36 mouse cellular contexts compared by ENCODE assay signal in genomic region chr5:65466911-65467310, GRCm38 (mm10). TPM values are rescaled to one million over a fixed set of nuclear protein-coding genes. Genes with fewer than 3 reads are reported as not detected.
DNase-seq lines count a peak whose midpoint lies in the region; ATAC-seq and TF ChIP-seq lines count a peak whose summit lies in the region.
"Had no signal": no experiment of that assay in that cellular context is flagged by ENCODE, and none has a peak within 500 bp of the region (broad histone marks: within the 10 kb centered on the region; RNA-seq: fewer than 3 reads in every experiment).

No protein-coding gene starts in this region.

- 63% methylated on average over 3 of the region's 3 CpGs for WGBS in embryonic facial prominence, embryonic 11.5 days
- WGBS in embryonic facial prominence, embryonic 10.5 days = 63% methylated on average over 3 of the region's 3 CpGs
- 57% methylated on average over 3 of the region's 3 CpGs for WGBS in intestine, embryonic 16.5 days

- H3K27me3 ChIP-seq in embryonic facial prominence, embryonic 11.5 days (ENCODE audit: control insufficient read depth, insufficient read depth, low read length) = no peaks in the 10 kb centered on the region
- H3K27me3 ChIP-seq in embryonic facial prominence, embryonic 10.5 days (replicated peaks; ENCODE audit: low read depth, poor library complexity, severe bottlenecking) = no peaks in the 10 kb centered on the region
- H3K27me3 ChIP-seq in G1E (ENCODE audit: insufficient read depth, low read length) = no peaks in the 10 kb centered on the region
- H3K27me3 ChIP-seq in intestine, embryonic 16.5 days (replicated peaks; ENCODE audit: control insufficient read depth, insufficient read depth, low read length) = no peaks in the 10 kb centered on the region
- H3K27me3 ChIP-seq: embryonic facial prominence, embryonic 12.5 days; forebrain, embryonic 12.5 days; heart, embryonic 13.5 days; hindbrain, embryonic 13.5 days; midbrain, embryonic 12.5 days; neural tube, embryonic 12.5 days had no signal

- no peak overlapping the region for H3K27ac ChIP-seq in embryonic facial prominence, embryonic 11.5 days (replicated peaks; ENCODE audit: low read depth, low read length)
- H3K27ac ChIP-seq in embryonic facial prominence, embryonic 10.5 days (replicated peaks) = no peak overlapping the region
- H3K27ac ChIP-seq in intestine, embryonic 16.5 days (ENCODE audit: low read length) = no peak overlapping the region
- H3K27ac ChIP-seq: embryonic facial prominence, embryonic 12.5 days; forebrain, embryonic 12.5 days; heart, adult 2 months; heart, embryonic 13.5 days; hindbrain, embryonic 13.5 days; left cerebral cortex, adult 2 months; limb, embryonic 10.5 days; midbrain, embryonic 12.5 days; neural tube, embryonic 12.5 days had no signal

- H3K4me2 ChIP-seq in embryonic facial prominence, embryonic 11.5 days (ENCODE audit: low read depth, low read length) = no peak overlapping the region
- no peak overlapping the region for H3K4me2 ChIP-seq in intestine, embryonic 16.5 days (ENCODE audit: low read depth, low read length)
- H3K4me2 ChIP-seq: embryonic facial prominence, embryonic 12.5 days; forebrain, embryonic 12.5 days; heart, embryonic 13.5 days; hindbrain, embryonic 13.5 days; midbrain, embryonic 12.5 days; neural tube, embryonic 12.5 days had no signal

- no peak overlapping the region for H3K9ac ChIP-seq in embryonic facial prominence, embryonic 11.5 days (replicated peaks; ENCODE audit: low read length)
- H3K9ac ChIP-seq in intestine, embryonic 16.5 days (ENCODE audit: low read depth, low read length) = no peak overlapping the region
- H3K9ac ChIP-seq: embryonic facial prominence, embryonic 12.5 days; forebrain, embryonic 12.5 days; heart, embryonic 13.5 days; hindbrain, embryonic 13.5 days; midbrain, embryonic 12.5 days; neural tube, embryonic 12.5 days had no signal

- no peak for ATAC-seq in embryonic facial prominence, embryonic 11.5 days (replicated peaks; ENCODE audit: insufficient number of reproducible peaks, low FRiP score, low TSS enrichment, low read depth)
- ATAC-seq in G1E (ENCODE audit: extremely low read depth, insufficient number of reproducible peaks, low FRiP score, poor library complexity, severe bottlenecking) = no peak
- ATAC-seq in intestine, embryonic 16.5 days = no peak
- ATAC-seq: inflammation-experienced regulatory T-cells, adult 6 months had no signal

- H3K4me1 ChIP-seq in embryonic facial prominence, embryonic 11.5 days (ENCODE audit: control insufficient read depth, insufficient read depth, low read length) = no peaks in the 10 kb centered on the region
- no peaks in the 10 kb centered on the region for H3K4me1 ChIP-seq in embryonic facial prominence, embryonic 10.5 days
- no peaks in the 10 kb centered on the region for H3K4me1 ChIP-seq in G1E (ENCODE audit: insufficient read depth, low read depth, low read length)
- H3K4me1 ChIP-seq in intestine, embryonic 16.5 days (ENCODE audit: control insufficient read depth, insufficient read depth, low read length) = no peaks in the 10 kb centered on the region
- H3K4me1 ChIP-seq: embryonic facial prominence, embryonic 12.5 days; forebrain, embryonic 12.5 days; hindbrain, embryonic 13.5 days; limb, embryonic 10.5 days; midbrain, embryonic 12.5 days; neural tube, embryonic 12.5 days had no signal

- no peaks in the 10 kb centered on the region for H3K9me3 ChIP-seq in embryonic facial prominence, embryonic 11.5 days (replicated peaks; ENCODE audit: control insufficient read depth, low read length)
- H3K9me3 ChIP-seq in embryonic facial prominence, embryonic 10.5 days = no peaks in the 10 kb centered on the region
- H3K9me3 ChIP-seq in G1E (replicated peaks) = no peaks in the 10 kb centered on the region
- 0 out of 2 replicates have a peak, but pooled peaks cover 3% of the 10 kb centered on the region for H3K9me3 ChIP-seq in intestine, embryonic 16.5 days (ENCODE audit: control insufficient read depth, low read length)
- H3K9me3 ChIP-seq: embryonic facial prominence, embryonic 12.5 days; forebrain, embryonic 12.5 days; heart, embryonic 13.5 days; hindbrain, embryonic 13.5 days; limb, embryonic 10.5 days; midbrain, embryonic 12.5 days; neural tube, embryonic 12.5 days had no signal

- TF ChIP-seq CTCF in G1E (IDR thresholded peaks at IDR 0.05; ENCODE audit: low read depth, low read length) = no peak

- peak; percentile 28 for DNase-seq in embryonic facial prominence, embryonic 11.5 days (ENCODE audit: low spot score)
- DNase-seq in embryonic facial prominence, embryonic 10.5 days (ENCODE audit: low spot score) = no peak
- DNase-seq in G1E (ENCODE audit: low spot score) = peak; percentile 8
- peak; percentile 29 for DNase-seq in embryo, embryonic 10.5 days (ENCODE audit: low spot score)
- DNase-seq in yolk sac, embryonic 10.5 days (ENCODE audit: low spot score) = peak; percentile 35
- DNase-seq in natural killer cell, adult 2 months (ENCODE audit: low spot score in 2 of 2) = no peak
- no peak for DNase-seq in spleen, postnatal 10 days (ENCODE audit: low spot score in 2 of 2)
- DNase-seq: adrenal gland, postnatal 10 days; cerebellum, adult 2 months; cerebellum, postnatal 25 days; gastrocnemius, postnatal 25 days; heart, adult 2 months; kidney, adult 8-10 months; kidney, postnatal 10 days; lung, postnatal 10 days; retina, postnatal 1 day; right cerebral cortex, postnatal 4 days; thymus, adult 18-20 months; thymus, postnatal 4 days had no signal

- no peaks in the 10 kb centered on the region; the same call in 1 of the 2 replicates for H3K36me3 ChIP-seq in embryonic facial prominence, embryonic 11.5 days (replicated peaks; ENCODE audit: control insufficient read depth, insufficient read depth, low read depth, low read length)
- peaks cover 26% of the 10 kb centered on the region for H3K36me3 ChIP-seq in embryonic facial prominence, embryonic 10.5 days (replicated peaks)
- H3K36me3 ChIP-seq in G1E (replicated peaks) = peaks cover 23% of the 10 kb centered on the region
- H3K36me3 ChIP-seq in intestine, embryonic 16.5 days (ENCODE audit: control insufficient read depth, insufficient read depth, low read length) = peaks cover 7% of the 10 kb centered on the region; the same call in 1 of the 2 replicates

- H3K4me3 ChIP-seq in embryonic facial prominence, embryonic 11.5 days (ENCODE audit: low read depth, low read length) = no peak overlapping the region
- no peak overlapping the region for H3K4me3 ChIP-seq in embryonic facial prominence, embryonic 10.5 days
- H3K4me3 ChIP-seq in G1E (ENCODE audit: low read depth, low read length) = no peak overlapping the region
- H3K4me3 ChIP-seq in intestine, embryonic 16.5 days (ENCODE audit: low read length) = no peak overlapping the region
- H3K4me3 ChIP-seq: embryonic facial prominence, embryonic 12.5 days; erythroblast, embryonic 14.5 days; forebrain, embryonic 12.5 days; heart, adult 2 months; heart, embryonic 13.5 days; hindbrain, embryonic 13.5 days; left cerebral cortex, adult 2 months; limb, embryonic 10.5 days; midbrain, embryonic 12.5 days; neural tube, embryonic 12.5 days had no signal

RNA-seq across cellular contexts. Expression of gene Gm43552, which starts 25.7 kb away (rescaled TPM):
- polyA plus RNA-seq in embryonic facial prominence, embryonic 11.5 days (2014; fragmentation: Nextera tagmentation; extraction: Ambion mirVana) = not detected in 2 replicates
- polyA plus RNA-seq in embryonic facial prominence, embryonic 10.5 days (2016; fragmentation: Nextera tagmentation; extraction: Ambion mirVana) = not detected in 2 replicates
- not detected in 2 replicates for total RNA-seq in G1E (2014; fragmentation: Nextera tagmentation)
- not detected in 2 replicates for total RNA-seq in G1E (2017)
- 11.5 and 17.8 TPM in 2 replicates for polyA plus RNA-seq in G1E (2012)
- polyA plus RNA-seq in intestine, embryonic 16.5 days (2015; fragmentation: Nextera tagmentation; extraction: Ambion mirVana) = not detected in 2 replicates
- total RNA-seq: adrenal gland, postnatal 10 days; heart, adult 2 months; heart, postnatal 25 days; layer of hippocampus, postnatal 10 days; left cerebral cortex, adult 2 months; liver, adult 2 months; monocyte, adult 5-6 weeks had no signal
- polyA plus RNA-seq: cerebellum, adult 2 months; embryonic facial prominence, embryonic 12.5 days; erythroblast, embryonic 14.5 days; forebrain, embryonic 12.5 days; heart, adult 2 months; inflammation-experienced regulatory T-cells, adult 6 months; limb, embryonic 10.5 days; liver, embryonic 16.5 days; midbrain, embryonic 12.5 days; neural tube, embryonic 12.5 days; stomach, embryonic 16.5 days had no signal

RNA-seq across cellular contexts. Expression of gene Ugdh, which starts 31.2 kb away (rescaled TPM):
- 104 and 112 TPM in 2 replicates for polyA plus RNA-seq in embryonic facial prominence, embryonic 11.5 days (2014; fragmentation: Nextera tagmentation; extraction: Ambion mirVana)
- polyA plus RNA-seq in embryonic facial prominence, embryonic 10.5 days (2016; fragmentation: Nextera tagmentation; extraction: Ambion mirVana) = 92.7 and 95.4 TPM in 2 replicates
- total RNA-seq in G1E (2014; fragmentation: Nextera tagmentation) = 15.6 and 21.5 TPM in 2 replicates
- 33.9 and 43.7 TPM in 2 replicates for total RNA-seq in G1E (2017)
- 2.7 and 3.3 TPM in 2 replicates for polyA plus RNA-seq in G1E (2012)
- 266 and 271 TPM in 2 replicates for polyA plus RNA-seq in intestine, embryonic 16.5 days (2015; fragmentation: Nextera tagmentation; extraction: Ambion mirVana)

Comparison
In these comparisons a context has a peak if more than half of its experiments do, and no peak if none do; other contexts are left out.
1. DNase-seq: peak in embryonic facial prominence, embryonic 11.5 days (single experiment), G1E (single experiment), embryo, embryonic 10.5 days (single experiment) and yolk sac, embryonic 10.5 days (single experiment); none in embryonic facial prominence, embryonic 10.5 days (single experiment), natural killer cell, adult 2 months (0 of 2) and spleen, postnatal 10 days (0 of 2).
2. RNA of gene Gm43552, which starts 25.7 kb away (polyA plus RNA-seq): 11.5 to 17.8 TPM in G1E; not detected in embryonic facial prominence, embryonic 11.5 days, not detected in embryonic facial prominence, embryonic 10.5 days and not detected in intestine, embryonic 16.5 days; every median in the first group is over 10 times any median in the second.
3. RNA of gene Ugdh, which starts 31.2 kb away (polyA plus RNA-seq): 266 to 271 TPM in intestine, embryonic 16.5 days, 104 to 112 TPM in embryonic facial prominence, embryonic 11.5 days and 92.7 to 95.4 TPM in embryonic facial prominence, embryonic 10.5 days; 2.7 to 3.3 TPM in G1E; every median in the first group is over 10 times any median in the second.